Mouse (Mus musculus) fat pad, adult 2 months (tissue): Measurements from ENCODE around the gene 5830473C10Rik.
A peak's percentile ranks its signal among the peaks of the same experiment; 100 is the strongest.
"Not testable (repeated sequence)": the region's sequence is repeated elsewhere in the genome, so short reads cannot be mapped to it uniquely, and the experiment has no call there.

ENCODE experiments used
- DNase-seq: peaks from one replicate; pipeline ENCODE4 v3.0.0-alpha.2; 2011; ENCODE audit warnings: low read depth, low spot score; ENCODE audit errors: extremely low read depth

5830473C10Rik gene

DNA sequence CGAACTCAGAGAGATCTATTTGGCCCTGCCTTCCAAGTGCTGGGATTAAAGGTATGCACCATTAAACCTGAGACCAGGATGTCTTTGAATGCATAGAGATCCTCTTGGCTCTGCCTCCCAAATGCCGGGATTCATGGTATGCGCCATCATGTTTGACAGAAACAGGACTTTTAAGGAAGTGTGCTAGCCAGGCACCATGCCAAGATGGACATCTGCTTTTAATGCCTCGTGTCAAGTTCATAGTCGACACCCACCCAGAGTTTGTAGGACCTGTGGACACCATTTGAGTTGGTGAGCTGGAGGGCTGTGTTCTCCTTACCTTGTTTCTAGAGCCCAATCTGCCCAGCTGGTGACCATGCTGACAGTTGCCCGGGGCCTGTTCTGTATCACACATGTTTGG is 31.0 kb downstream of the 5830473C10Rik start:
- DNase-seq = no peak

DNA sequence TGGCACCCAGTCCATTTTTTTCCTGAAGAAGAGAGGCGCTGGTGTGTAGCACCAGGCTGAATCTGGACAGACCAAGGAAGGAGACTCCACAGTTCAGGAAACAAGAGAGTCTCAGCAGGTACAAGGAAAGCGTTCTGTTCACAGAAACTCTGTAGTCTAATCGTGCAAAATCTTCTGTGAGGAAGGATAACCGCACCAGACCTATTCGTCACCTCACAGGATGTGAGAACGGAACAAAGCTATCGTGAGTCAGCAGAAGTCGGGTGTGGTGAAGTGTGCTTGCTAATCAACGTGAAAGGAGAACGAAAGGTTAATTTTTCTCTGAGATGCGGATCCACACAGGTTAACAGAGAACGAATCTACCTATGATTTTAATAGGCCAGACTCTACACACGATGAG is 34.0 kb downstream of the 5830473C10Rik start:
- no peak for DNase-seq

DNA sequence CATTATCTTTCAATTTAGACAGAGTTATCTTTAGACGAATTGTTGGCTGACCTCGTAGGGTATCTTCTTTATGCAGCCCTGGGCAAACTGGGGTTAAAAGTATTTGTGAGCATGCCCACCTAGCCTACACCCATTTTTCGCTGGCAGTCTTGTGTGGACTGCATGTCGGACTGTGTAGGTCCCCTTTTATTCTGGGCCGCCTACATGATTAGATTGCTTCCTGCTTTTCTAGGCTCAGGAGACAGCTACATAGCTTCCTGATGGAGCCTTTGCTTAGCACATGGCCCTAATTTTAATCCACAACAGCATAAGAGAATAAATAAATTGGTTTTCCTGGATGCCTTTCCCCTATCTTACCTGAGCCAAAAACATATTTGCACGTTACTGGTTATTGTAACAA is 35.2 kb downstream of the 5830473C10Rik start:
- no peak for DNase-seq

DNA sequence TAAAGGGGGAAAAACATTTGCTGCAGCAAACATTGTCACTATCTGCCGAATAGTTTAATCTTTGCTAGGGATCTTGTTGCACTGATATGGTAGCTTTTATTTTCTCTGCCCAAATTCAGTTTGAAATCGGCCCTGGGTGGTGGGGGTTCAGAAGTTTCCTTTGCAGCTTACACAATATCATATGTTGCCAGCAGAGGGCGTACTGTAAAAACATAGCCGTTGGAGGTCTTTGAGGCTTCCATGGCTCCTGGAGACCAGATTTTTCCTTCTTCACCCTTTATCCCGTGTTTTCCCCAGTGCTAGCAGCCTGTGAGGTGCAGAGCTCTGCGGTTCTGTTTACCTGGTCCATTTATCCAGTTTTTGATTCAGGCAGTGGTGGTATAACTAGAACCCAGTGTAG is 40.6 kb downstream of the 5830473C10Rik start:
- DNase-seq = no peak

DNA sequence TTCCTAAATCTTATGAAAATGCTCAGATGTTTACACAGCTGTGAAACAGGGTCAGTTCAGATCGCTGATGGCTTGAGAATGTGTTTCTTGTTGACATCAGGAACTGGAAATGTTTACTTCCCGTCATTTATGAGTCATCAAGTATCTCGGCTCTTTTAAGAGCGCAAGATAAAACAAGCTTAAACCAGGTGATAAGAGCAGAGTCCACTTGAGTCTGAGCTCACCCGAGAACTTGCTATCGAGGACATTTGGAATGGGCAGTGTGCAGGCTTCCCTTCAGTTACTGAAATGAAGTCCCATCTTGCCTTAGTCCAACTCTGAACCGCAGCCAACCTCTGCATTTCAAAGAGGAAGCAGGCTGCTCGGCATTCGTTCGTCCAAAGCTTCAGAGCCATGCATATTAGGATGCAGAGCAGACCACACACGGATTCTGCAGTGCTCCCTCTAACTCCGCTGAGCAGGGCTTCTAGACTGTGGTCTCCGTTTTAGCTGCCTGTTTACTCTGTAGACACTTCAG is 42.6 kb downstream of the 5830473C10Rik start:
- DNase-seq = no peak

DNA sequence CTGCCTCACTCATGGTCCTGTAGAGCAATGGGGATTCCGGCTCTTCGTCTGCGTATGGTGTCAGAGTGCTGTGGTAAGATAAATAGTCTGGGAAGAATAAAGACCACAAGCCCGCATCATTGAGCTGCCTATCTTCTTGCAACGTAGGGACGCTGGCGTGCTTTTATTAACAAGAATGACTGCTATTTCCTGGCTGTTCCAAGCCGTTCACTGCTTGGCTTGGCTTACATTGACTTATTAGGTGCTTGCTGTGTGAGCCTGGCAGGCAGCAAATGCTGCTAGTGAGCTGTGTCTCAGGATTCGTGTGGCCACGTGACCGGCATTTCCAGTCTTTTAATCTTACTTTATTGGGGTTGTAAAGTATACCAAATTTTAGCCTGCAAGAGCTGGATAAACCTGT is 48.0 kb downstream of the 5830473C10Rik start:
- DNase-seq = no peak

DNA sequence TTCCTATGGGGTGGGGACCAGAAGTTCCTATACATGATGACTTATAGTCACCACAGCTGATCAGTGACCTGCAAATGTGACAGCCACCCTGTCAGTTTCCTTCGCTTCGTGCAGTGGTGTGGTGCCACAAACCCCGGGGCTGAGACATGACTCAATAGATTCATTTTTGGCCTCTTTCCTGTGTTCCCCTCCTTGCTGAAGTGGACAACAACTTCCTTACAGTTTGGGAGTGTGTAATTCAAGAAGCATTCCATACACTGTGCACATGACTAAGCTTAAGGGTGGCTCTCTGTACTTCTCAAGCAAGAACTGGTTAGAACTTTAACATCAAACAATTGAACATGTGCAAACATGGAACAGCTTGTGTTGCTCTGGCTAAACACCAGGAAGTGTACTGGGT is 50.5 kb downstream of the 5830473C10Rik start:
- no peak for DNase-seq

DNA sequence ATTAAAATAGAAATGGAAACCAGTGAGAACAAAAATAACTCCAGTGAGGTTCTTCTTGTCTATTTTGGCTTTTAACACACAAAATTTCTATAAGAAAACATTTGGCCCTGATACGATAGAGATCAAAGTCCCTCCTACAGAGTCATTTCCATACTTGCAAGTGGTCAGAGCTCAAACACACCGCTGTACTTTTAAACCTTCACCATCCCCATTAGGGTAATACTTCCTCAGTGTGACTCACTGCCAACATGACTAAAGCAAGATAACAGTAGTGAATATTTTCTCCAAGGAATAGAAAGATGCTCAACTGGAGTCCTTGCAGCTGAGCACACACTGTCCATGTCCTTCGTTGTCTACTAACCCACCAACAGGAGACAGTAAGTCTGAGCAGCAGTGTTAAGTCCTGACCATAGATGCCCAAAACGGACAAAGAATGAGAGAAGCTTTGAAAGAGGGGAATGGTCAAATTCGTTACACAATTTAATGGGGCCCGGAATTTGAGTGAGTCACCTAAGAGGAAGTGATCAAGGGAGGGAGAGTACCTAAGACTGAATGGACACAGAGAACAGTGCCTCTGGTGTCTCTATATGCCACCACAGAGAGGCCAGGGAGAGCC is 51.2 kb downstream of the 5830473C10Rik start:
- DNase-seq = no peak

DNA sequence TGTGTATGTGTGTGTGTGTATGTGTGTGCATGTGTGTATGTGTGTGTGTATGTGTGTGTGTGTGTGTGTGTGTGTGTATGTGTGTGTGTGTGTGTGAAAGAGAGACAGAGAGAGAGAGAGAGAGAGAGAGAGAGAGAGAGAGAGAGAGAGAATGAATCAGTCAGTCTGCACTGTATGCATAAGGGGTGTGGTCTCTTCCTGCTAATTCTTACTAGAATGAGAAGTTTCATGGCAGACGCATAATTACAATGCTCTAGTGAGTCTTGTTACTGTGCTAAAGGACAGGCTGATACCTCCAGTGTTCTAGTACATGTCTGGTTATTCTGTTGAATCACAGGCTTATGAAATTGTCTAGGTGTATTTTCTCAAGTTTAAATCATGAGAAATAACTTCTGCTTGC is 51.8 kb downstream of the 5830473C10Rik start:
- DNase-seq = not testable (repeated sequence)

DNA sequence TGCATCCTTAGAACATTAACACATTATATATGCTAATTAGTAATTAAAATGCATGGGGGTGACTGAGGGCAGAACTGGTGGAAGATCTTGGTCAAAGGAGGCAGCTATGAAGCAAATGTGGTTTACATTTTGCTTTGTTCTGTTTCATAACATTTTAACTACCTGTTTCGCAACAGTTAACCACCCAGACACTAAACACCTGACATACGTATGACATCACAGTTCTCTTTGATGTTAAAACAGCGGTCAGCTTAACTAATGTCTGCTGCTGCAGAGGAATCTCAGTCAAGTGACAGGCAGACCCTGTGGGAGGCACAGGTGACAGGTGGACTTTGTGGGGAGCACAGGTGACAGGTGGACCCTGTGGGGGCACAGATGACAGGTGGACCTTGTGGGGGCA is 57.0 kb downstream of the 5830473C10Rik start:
- DNase-seq = peak; percentile 63

DNA sequence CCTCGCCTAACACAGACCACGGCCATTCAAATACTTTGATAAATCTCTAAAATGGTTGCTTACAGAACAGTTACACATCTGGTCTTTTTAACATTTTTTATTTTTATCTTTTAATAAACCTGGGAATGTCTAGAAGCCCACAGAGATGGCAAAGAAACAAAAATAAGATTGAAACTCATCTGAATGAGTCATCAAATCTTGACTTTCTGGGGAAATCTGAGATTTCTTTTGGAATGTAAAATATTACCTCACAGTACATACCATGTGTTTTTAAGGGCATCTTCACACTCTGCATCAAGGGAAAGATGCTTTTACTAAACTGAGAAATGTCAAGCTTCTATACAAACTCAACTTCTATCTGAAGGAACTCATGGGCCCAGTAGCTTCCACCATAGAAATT is 60.4 kb downstream of the 5830473C10Rik start:
- DNase-seq = no peak

DNA sequence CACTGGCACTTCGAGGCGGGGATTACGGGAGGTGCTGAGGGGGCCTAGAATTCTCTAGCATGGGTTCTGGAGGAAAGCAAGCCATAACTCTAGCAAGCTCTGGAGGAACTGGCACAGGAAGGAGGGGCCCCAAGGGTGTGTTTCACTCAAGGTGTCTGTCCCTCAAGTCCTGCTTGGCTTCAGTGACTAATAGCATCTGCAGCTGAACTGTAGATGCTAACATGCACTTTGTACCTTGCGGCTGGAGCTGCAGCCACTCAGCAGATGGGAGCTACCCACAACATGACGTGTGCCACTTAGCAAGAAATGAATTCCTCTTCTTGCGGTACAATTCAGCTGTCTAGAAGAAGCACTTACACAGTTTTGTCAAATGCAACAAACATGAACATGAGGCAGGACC is 60.8 kb downstream of the 5830473C10Rik start:
- DNase-seq = no peak

DNA sequence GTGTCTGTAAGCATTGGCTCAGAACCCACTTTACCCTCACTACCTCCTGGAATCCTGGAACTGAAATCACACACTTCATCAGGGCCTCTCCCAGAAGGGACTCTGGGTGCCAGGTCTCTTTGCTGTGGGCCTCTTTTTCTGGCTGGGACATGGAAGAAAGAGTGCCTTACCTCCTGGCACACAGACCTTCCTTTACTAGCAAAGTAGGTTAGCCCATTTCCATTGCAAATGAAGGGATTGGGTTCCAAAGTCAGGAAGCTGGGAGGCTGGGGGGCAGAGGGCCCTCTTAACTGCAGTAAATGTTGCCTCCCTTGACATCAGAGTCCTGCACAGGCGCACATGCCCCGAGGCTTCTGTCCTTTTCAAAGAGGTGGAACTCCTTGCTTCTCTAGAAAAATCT is 62.3 kb downstream of the 5830473C10Rik start:
- DNase-seq = no peak

DNA sequence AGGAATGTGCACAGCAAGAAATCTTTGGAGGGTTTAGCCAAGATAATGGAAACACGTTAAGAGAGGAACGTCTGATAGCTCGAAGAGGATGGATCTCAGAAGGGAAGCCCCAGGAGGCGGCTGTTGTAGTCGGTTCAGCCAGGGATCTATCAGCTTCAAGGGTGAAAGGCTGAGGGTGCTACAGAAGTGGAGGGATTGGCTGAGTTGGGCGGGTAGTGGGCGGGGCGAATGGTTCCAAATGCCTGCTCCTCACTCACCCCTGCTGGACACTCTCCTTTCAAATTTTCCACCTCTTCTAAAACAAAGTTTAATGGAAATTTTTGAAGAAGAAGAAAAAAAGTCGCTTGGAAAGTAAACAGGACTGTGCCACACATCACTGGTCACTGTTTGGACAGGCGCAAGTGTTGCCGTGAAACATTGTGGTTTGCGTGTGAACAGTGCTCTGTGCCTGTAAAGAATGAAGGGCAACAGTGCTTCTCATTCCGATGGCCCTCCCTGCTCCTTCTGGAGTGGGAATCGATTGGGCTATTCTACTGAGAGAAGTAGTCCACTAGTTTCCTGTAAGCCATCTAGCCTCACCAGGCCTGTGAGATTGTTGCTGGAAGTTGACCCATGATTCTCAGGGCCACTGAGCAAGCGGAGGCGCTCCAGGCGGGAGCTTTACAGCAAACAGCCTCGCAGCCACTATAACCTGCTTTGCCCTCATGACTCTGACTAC is 64.0 kb downstream of the 5830473C10Rik start:
- no peak for DNase-seq

DNA sequence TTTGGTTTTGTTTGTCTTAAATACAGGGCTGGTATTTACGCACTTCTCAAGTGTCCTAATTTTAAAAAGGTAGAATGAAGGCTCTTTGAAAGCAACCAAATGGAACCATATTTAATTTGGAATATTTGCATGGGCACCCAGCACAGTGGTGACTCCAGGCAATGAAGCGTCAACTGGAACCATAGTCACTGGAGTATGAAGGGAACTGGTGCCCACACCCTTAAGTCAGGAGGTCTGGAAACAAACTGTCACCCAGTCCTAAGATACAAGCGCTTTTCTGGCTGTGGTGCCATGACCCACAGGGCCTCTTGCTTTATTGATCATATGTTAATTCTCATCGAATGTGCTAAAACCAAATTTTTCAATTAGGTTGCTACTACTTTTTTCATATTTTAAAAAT is 66.5 kb downstream of the 5830473C10Rik start:
- DNase-seq = no peak

DNA sequence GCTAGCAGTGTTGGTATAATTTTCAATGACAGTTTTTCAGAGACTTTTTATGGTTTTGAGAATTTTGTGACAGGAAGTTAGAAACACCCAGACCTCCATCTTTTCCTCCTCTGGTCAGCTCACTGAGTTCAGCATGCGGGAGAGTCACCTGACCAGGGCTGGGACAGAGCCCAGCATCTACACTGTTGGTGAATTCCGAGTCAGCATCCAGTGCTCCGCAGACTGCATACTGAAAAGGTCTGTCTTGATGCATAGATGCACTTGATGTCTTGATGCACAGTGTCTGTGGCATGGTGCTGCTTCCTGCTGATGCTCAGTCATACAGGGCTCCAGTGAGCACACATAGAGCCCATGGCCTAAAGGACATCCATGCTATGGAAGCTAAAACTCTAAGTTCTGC is 67.1 kb downstream of the 5830473C10Rik start:
- no peak for DNase-seq

DNA sequence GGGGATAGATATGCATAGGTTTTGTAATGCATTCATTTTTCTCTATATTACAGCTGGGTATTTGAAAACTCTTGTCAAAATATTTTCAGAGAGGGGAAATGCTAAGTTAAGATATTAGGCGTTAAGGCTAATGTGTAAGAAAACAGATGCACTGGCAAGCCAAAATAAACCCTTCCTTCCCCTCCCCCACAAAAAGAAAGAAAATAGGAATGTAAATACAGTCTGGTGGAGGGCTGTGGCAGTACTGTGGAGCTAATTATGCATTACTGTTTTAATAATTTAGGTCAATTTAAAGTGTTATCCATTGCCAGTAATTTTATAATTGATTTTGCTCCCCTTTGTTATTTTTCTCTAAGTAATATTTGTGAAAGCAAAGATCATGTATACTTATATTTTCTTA is 67.6 kb downstream of the 5830473C10Rik start:
- no peak for DNase-seq

DNA sequence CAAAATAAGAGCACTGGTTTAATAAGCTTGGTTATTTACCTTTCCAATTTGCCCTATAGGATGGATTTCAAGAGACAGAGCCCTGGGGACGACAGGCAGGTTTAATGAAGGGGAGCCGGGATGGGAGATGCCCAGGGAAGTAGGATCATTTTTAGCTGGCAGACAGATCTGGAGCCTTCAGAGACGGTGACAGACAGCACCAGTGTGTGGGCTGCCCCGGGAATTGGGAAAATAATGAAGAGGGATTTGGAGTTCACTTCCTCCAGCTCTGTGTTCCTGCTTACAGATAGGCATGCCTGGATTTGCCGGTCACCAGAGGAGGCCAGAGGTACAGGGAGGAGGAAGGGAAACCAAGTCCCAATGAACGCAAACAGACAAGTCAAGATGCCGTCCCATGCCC is 74.0 kb downstream of the 5830473C10Rik start:
- DNase-seq = peak; percentile 55

DNA sequence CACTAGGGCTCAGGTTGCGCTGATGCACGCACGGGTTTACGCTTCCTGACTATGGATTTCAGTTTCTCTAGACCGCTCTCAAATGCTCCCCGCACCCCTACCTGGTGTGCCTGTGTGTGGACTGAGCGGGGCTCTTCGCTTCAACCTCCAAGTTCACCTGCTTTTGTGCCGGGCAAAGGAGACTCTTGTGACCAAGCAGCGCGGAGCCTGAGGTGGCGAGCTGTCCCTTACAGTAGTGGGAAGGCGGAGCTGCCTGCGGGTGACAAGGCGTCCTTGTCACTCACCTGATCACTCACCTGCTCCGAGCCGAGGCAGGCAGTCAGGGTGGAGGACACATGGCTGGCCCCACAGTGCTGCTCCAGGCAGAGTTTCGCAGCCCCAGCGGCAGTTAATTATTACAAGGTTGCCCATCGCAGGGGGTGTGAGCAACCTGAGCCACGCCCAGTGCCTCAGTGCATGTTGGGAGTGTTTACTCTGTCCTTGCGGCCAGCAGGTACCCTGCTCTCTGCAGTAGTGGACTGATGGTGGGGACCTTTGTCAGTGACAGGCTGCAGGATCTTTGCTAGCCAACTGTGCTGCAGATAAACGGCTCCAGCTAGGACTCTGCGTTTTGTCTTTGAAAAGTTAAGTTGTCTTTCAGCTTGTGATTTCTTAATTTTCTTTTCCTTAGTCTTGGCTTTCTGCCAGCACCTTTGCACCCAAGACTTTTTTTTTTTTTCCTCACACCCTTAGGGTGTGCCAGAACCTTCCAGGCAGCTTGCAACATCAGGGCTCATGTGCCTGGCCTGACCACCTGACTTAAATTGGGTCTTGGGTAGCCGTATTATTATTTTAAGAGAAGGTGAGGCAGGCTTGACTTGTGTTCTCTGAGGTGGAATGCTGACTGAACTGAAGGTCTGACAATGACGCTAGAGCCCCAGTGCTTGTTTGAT is 79.6 kb downstream of the 5830473C10Rik start, which contains the start of gene Rassf6:
Rassf6 (minus strand) TSS at position 372 of the 932 bp plus-strand sequence.
- DNase-seq = peak; percentile 42

DNA sequence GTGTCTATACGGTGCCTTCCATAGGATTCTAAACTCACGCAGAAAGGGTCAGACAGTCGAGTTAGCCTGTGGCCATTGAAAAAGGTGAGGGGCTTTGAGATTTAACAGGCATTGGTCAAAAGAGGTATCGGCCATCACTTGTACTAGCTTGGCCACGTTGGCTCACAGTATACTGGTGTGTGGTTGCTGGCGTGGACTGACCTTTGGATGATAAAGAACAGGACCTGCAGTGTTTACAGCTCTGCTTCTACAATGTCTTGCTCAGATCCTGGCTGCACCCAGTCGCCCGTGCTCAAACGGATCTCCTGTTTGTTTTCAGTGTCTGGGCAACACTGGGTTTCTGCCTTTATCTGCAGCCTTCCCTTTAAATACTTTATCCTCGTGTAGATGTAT is 80.3 kb downstream of the 5830473C10Rik start:
- DNase-seq = no peak

DNA sequence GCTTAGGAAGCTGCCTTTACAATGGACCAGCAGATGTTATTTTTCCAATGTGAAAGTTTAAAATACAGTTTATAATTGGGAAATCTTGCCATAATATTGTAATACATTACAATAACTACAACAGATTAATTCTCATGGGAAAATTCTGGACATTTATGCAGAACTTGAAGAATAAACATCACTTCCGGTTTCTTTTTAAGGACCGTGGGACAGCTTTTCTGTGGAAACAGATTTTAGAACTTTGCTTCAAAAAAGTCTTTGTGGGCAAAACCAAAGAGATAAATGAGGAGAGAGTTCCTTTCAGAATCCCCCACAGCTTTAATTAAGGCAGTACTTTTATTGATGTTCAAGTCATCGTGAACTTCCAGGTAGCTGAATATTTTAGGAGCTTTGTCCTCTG is 84.7 kb downstream of the 5830473C10Rik start:
- no peak for DNase-seq
